Mouse (Mus musculus) heart, embryonic 14.5 days (tissue): Measurements from ENCODE around the gene Camta2. TPM values are rescaled to one million over a fixed set of nuclear protein-coding genes. Genes with fewer than 3 reads are reported as not detected.

Experiments used
- ATAC-seq: fragments of 200-750 bp; cut with Nextera tagmentation; 2 replicates; pipeline ENCODE4 v1.8.0; 2017; ENCODE audit warnings: low read depth, moderate TSS enrichment; ENCODE audit not compliant: insufficient number of reproducible peaks, insufficient read depth, low FRiP score
- H3K27ac ChIP-seq, 2 experiments: fragments of 200-500 bp in 1 of 2; fragments of 300-500 bp in 1 of 2; sonication (generic) in 1 of 2; replicated peaks in 1 of 2; 2 replicates each; pipeline ENCODE4 v1.5.1; 2012 to 2014; ENCODE audit warnings: low read depth in 2 of 2, low read length in 2 of 2, control low read depth in 1 of 2, mild to moderate bottlenecking in 1 of 2, mixed read lengths in 1 of 2; ENCODE audit not compliant: control insufficient read depth in 1 of 2, insufficient read depth in 1 of 2
- H3K27me3 ChIP-seq: fragments of 300-500 bp; sonication (generic); 2 replicates; pipeline ENCODE4 v1.6.1; 2014; ENCODE audit warnings: mild to moderate bottlenecking, low read length, control low read depth; ENCODE audit not compliant: control insufficient read depth, insufficient read depth
- H3K36me3 ChIP-seq: fragments of 300-500 bp; sonication (generic); 2 replicates; pipeline ENCODE4 v1.6.1; 2014; ENCODE audit warnings: mild to moderate bottlenecking, control low read depth, low read length, mixed read lengths; ENCODE audit not compliant: control insufficient read depth, insufficient read depth
- H3K4me1 ChIP-seq, 2 experiments: fragments of 200-500 bp in 1 of 2; fragments of 300-500 bp in 1 of 2; sonication (generic) in 1 of 2; 2 replicates each; pipeline ENCODE4 v1.6.1; 2012 to 2014; ENCODE audit warnings: low read length in 2 of 2, control low read depth in 1 of 2, mixed read lengths in 1 of 2; ENCODE audit not compliant: control insufficient read depth in 2 of 2, insufficient read depth in 2 of 2
- H3K4me2 ChIP-seq: fragments of 300-500 bp; sonication (generic); 2 replicates; pipeline ENCODE4 v1.6.1; 2014; ENCODE audit warnings: mild to moderate bottlenecking, low read length
- H3K4me3 ChIP-seq, 2 experiments: fragments of 200-500 bp in 1 of 2; fragments of 300-500 bp in 1 of 2; sonication (generic) in 1 of 2; 2 replicates each; pipeline ENCODE4 v1.5.1; 2012 to 2014; ENCODE audit warnings: low read length in 2 of 2, mild to moderate bottlenecking in 2 of 2, control low read depth in 1 of 2, low read depth in 1 of 2, moderate library complexity in 1 of 2; ENCODE audit not compliant: control insufficient read depth in 1 of 2, insufficient read depth in 1 of 2
- H3K9ac ChIP-seq: fragments of 300-500 bp; sonication (generic); 2 replicates; pipeline ENCODE4 v1.6.1; 2014; ENCODE audit warnings: mild to moderate bottlenecking, low read length
- H3K9me3 ChIP-seq: fragments of 300-500 bp; sonication (generic); 2 replicates; pipeline ENCODE4 v1.6.1; 2016; ENCODE audit warnings: low read length, control low read depth; ENCODE audit not compliant: control insufficient read depth
- WGBS: fragments of 180-500 bp; shearing (Covaris S2); extraction: QIAGEN DNeasy Blood & Tissue Kit; methylation state at CpG from one replicate; pipeline ENCODE4 v1.1.7; 2014; 5-methylcytosine and 5-hydroxymethylcytosine counted together
- polyA plus RNA-seq: library from polyadenylated mRNA; unstranded; fragments of >200 nt; fragmentation: Nextera tagmentation; extraction: Ambion mirVana; gene quantifications from 2 replicates; pipeline ENCODE4 v1.2.1, GENCODE M21; 2014

Camta2 gene
- polyA plus RNA-seq, 1 experiment from 2014 or later: 13.8 TPM

GRCm38 (mm10) chr11:70689578-70689977, 1.7 kb upstream of the Camta2 start:
- no peak for ATAC-seq
- no peak overlapping the region for H3K4me3 ChIP-seq
- H3K36me3 ChIP-seq: peaks cover 16% of the 10 kb centered on the region
- H3K4me2 ChIP-seq: no peak overlapping the region
- peaks cover 11 to 16% of the 10 kb centered on the region in 2 experiments for H3K4me1 ChIP-seq
- H3K27me3 ChIP-seq: no peaks in the 10 kb centered on the region
- WGBS: 41% methylated on average over 4 of the region's 4 CpGs
- H3K27ac ChIP-seq: no peak overlapping the region
- no peak overlapping the region for H3K9ac ChIP-seq
- H3K9me3 ChIP-seq: no peaks in the 10 kb centered on the region

DNA sequence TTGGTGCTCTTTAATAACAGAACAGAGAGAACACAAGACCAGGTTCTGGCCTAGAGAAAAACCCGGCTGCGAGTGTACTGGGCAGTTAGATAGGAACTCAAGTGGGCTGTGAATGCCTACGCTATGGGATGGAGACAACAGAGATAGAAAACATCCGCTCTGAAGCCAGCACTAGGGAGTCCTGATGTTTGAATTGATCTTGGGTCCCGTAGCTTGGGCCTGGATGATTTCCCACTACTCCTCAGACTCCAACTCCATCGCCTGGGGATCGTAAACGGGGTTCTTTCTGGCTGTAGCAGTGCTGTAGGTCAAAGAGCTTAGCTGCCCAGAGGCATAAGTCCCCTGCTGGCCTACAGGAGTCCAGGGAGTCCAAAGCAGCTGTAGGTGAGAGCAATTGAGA, 467 bp upstream of the Camta2 start:
- Histone ChIP-seq H3K9ac (peak overlapping the region; percentile 89), H3K36me3 (peaks cover 28% of the 10 kb centered on the region), H3K27me3 (no peaks in the 10 kb centered on the region), H3K9me3 (no peaks in the 10 kb centered on the region), H3K4me2 (peak overlapping the region; percentile 97), H3K4me3 (peak overlapping the region; percentile 80 to 92), H3K27ac (peak overlapping the region; percentile 28 to 90), H3K4me1 (peaks cover 11 to 16% of the 10 kb centered on the region in 2 experiments)
- ATAC-seq: no peak
- 20% methylated on average over 8 of the region's 8 CpGs for WGBS

DNA sequence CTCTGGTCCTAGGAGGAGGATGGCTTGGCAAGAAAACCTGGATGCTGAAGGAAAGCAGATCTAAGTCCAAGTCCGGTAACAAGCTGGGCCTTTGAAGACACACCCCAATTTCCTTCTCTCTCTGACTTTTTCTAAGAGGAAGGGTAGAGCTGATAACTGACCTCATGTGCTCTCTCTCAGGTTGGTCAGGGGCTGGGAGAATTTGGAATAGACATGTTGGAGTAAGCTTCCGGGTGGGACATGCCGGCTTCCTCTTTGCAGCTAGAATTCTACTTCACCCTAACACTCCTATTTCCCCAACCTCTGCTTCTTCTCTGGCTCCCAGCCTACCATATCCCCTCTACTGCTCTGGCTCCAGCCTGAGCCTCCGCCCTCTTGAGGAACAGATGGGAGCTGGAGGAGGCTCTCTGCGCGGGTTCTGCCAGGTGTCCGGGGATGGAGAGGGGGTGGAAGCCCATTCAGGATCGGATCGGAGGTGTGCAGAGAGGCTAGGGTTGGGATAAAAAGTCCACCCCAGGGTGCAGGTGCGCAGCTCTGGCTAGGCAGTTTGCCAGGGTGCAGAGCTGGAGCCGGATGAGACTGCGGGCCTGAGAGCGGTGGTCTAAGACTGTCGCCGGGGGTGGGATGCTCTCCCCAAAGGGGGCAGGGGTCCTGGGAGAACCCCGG, 871 bp downstream of the Camta2 start:
- WGBS: 2% methylated on average over 13 of the region's 16 CpGs
- ATAC-seq: peak; percentile 13; the same call in 1 of the 2 replicates
- peaks cover 40% of the 10 kb centered on the region for H3K36me3 ChIP-seq
- H3K4me2 ChIP-seq: peak overlapping the region; percentile 97
- H3K9me3 ChIP-seq: no peaks in the 10 kb centered on the region
- H3K27ac ChIP-seq: peak overlapping the region; percentile 31 to 90; a peak in 3 of 4 replicates
- H3K4me1 ChIP-seq: peaks cover 15 to 19% of the 10 kb centered on the region in 2 experiments
- peak overlapping the region; percentile 89 for H3K9ac ChIP-seq
- H3K27me3 ChIP-seq: no peaks in the 10 kb centered on the region
- peak overlapping the region; percentile 80 to 92 for H3K4me3 ChIP-seq

DNA sequence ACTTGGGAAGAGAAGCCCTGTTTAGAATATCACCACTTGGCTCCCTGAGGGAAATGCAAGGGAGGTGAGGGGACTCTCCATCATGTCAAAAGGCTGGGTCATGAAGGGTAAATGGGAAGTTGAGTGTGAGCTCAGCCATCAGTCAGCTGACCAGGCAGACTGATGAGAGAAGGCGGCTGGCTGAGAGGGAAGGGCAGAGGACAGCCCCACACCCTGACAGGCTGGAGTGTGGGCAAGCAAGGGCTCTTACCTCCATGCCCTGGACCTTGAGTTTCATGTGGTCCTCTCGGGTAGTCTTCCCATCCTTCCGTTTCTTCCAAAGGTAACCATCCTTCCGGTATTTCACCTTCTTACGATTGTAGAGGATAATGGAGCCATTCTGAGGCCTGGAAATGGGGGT, 4.3 kb downstream of the Camta2 start:
- no peak overlapping the region for H3K4me3 ChIP-seq
- H3K27me3 ChIP-seq: no peaks in the 10 kb centered on the region
- H3K4me2 ChIP-seq: no peak overlapping the region
- 80% methylated on average over 5 of the region's 5 CpGs for WGBS
- peaks cover 69% of the 10 kb centered on the region for H3K36me3 ChIP-seq
- ATAC-seq: no peak
- no peak overlapping the region for H3K27ac ChIP-seq
- H3K4me1 ChIP-seq: peaks cover 13 to 17% of the 10 kb centered on the region in 2 experiments
- no peak overlapping the region for H3K9ac ChIP-seq
- H3K9me3 ChIP-seq: no peaks in the 10 kb centered on the region

DNA sequence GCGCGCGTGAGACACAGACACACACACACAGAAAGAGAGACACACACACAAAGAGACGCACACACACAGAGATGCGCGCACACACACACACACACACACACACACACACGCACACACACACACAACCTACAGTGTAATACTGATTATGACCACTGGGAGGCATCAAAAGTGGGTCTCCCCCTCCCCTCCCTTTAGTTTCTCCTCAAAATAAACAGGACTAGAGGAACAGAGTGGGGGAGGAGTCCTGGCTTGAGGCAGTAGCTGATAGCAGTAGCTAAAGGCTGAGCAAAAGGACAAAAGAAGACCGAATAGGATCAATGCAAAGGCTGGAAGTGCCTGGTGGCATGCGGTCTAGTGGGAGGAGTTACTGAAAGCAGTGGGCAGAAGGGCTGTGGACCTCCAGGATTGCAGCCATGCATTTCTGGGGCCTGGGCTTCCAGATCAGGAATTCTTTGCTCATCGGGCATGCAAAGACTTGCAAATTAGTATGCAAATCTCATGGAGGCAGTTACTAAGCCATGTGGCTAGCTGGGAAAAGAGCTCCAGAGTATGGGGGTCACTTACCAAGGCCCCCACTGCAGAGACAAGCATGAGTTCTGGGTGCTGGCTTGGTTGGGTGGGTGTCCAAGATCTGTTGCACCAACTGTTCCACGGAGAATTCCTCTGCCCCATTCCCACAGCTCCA, 5.9 kb downstream of the Camta2 start:
- no peaks in the 10 kb centered on the region for H3K27me3 ChIP-seq
- H3K4me1 ChIP-seq: peaks cover 7 to 9% of the 10 kb centered on the region in 2 experiments
- no peak overlapping the region for H3K4me3 ChIP-seq
- no peaks in the 10 kb centered on the region for H3K9me3 ChIP-seq
- H3K9ac ChIP-seq: no peak overlapping the region; the same call in 1 of the 2 replicates
- peaks cover 75% of the 10 kb centered on the region for H3K36me3 ChIP-seq
- ATAC-seq: no peak
- H3K4me2 ChIP-seq: no peak overlapping the region
- 25% methylated on average over 11 of the region's 11 CpGs for WGBS
- H3K27ac ChIP-seq: no peak overlapping the region

DNA sequence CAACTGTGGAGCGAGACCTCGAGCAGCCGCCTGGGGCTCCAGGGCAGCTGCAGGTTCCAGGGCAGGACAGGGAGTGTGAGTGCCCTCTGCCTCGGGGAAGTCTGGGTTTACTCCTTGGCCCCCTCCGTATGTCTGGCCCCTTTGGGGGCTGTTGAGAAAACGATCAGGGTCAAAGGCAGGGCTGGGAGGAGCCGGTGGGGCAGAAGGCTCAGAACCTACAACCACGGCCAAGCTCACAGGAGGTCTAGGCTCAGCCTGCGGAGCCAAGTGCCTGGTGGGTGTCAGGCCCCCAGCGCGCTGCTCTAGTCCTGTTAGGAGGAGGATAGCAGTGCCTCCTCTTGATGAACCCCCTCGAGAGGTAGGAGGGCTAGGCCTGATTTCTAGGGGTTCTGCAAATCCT, 6.7 kb downstream of the Camta2 start:
- ATAC-seq: no peak
- Histone ChIP-seq H3K27ac (no peak overlapping the region), H3K4me1 (peaks cover 5% of the 10 kb centered on the region in 2 experiments), H3K9ac (no peak overlapping the region), H3K36me3 (peaks cover 82% of the 10 kb centered on the region), H3K4me2 (no peak overlapping the region), H3K4me3 (no peak overlapping the region), H3K9me3 (no peaks in the 10 kb centered on the region), H3K27me3 (no peaks in the 10 kb centered on the region)
- 56% methylated on average over 12 of the region's 12 CpGs for WGBS

DNA sequence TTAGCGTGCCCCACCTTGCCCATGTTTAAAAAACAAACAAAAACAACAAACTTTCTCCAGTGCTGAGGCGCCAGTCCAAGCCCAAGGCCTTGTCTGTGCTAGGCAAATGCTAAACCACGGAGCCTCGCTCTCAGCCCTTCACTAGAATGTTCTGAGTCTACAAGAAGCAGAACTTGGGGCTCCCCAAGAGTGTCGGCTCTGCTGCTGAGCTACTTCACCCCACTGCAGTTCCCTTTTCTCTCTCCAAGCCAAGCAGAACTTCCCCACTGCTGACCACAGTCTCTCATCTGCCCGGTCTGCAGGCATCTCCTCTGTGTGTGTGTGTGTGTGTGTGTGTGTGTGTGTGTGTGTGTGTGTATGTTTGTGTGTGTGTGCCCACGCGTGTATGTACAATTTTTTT, 8.0 kb downstream of the Camta2 start:
- no peak overlapping the region for H3K4me3 ChIP-seq
- H3K27me3 ChIP-seq: no peaks in the 10 kb centered on the region
- H3K27ac ChIP-seq: no peak overlapping the region
- H3K4me1 ChIP-seq: peaks cover 5% of the 10 kb centered on the region in 2 experiments
- H3K9me3 ChIP-seq: no peaks in the 10 kb centered on the region
- no peak overlapping the region for H3K9ac ChIP-seq
- ATAC-seq: no peak
- WGBS: 89% methylated on average over 8 of the region's 8 CpGs
- H3K36me3 ChIP-seq: peaks cover 82% of the 10 kb centered on the region
- H3K4me2 ChIP-seq: no peak overlapping the region
